Mouse (Mus musculus): ENCODE measurements around the gene Tnk1. TPM values are rescaled to one million over a fixed set of nuclear protein-coding genes. Genes with fewer than 3 reads are reported as not detected.

Gene Tnk1
- polyA plus RNA-seq (2015; fragmentation: Nextera tagmentation; extraction: Ambion mirVana) = 20.5 and 23.5 TPM in 2 replicates

DNA sequence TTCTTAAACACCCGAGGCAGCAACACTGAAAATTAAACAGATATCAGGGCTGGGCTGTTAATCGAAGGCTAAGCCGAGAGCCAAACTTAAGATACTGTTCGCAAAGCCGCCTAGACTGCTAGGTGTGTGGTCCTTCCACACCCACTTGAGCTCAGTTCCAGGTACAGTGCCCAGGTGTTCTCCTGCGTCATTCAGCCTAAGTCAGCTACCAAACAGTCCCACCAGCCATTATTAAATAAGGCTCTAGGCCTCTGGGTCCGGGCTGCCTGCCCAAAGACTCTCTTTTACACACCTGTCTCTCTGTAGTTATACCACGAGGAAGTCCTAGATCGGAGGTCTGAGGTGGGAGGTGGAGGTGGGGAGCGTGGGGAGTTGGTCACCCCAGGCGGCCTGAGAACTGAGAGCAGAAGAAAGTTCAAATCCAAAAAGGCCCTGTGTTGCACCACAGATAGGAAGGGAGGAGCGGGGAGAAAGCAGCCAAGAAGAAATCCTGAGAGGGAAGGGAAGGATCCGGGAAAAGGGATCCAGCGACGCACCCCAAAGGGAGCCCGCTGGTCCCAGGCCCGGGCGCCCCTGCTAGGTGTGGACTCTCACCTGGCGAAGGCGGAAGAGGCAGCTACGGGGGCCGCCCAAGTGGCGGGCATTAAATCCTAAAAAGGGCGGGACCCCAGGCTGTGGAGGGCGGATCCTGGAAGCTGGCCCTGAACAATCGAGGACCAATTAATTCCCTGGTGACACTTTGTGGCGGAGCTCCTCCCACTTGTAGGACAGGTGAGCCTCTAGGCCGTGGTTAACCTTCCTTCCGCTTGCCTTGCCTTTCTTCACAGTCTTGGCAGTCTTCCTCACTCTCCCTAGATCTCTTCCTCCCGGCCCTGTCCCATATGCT lies at the start of gene Tnk1:
Tnk1 (minus strand) TSS at position 618 of the 886 bp plus-strand sequence.
- Histone ChIP-seq H3K27me3 (replicated peaks; ENCODE audit: control insufficient read depth, insufficient read depth, low read length) (no peaks in the 10 kb centered on the region), H3K9ac (ENCODE audit: low read depth, low read length) (peak within 1 kb of the TSS; percentile 74), H3K27ac (ENCODE audit: low read length) (peak within 1 kb of the TSS; percentile 82), H3K4me3 (ENCODE audit: low read length) (peak within 1 kb of the TSS; percentile 51), H3K9me3 (ENCODE audit: control insufficient read depth, low read length) (no peaks in the 10 kb centered on the region), H3K4me1 (ENCODE audit: control insufficient read depth, insufficient read depth, low read length) (peaks cover 5% of the 10 kb centered on the region; the same call in 1 of the 2 replicates), H3K36me3 (ENCODE audit: control insufficient read depth, insufficient read depth, low read length) (no peaks in the 10 kb centered on the region), H3K4me2 (ENCODE audit: low read depth, low read length) (peak within 1 kb of the TSS; percentile 28)
- peak; percentile 95 for ATAC-seq
- 18% methylated on average over 30 of the region's 30 CpGs for WGBS

DNA sequence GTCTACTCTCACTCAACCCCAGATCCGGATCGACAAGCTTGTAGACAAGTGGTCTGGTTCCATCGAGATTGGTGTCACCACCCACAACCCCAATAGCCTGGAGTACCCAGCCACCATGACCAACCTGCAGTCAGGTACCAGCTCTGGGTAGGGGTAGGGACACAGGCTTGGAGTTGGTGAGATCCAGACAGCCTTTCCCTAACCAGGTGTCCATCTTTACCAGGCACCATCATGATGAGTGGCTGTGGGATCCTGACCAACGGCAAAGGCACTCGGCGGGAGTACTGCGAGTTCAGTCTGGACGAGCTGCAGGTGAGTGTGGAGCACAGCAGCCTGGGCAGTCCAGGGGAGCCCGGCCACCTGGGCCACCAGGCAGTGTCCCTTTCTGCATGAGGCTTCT lies 45.8 kb upstream of the Tnk1 start:
- H3K4me3 ChIP-seq (ENCODE audit: low read length) = no peak overlapping the region
- peaks cover 41% of the 10 kb centered on the region for H3K36me3 ChIP-seq (ENCODE audit: control insufficient read depth, insufficient read depth, low read length)
- 97% methylated on average over 9 of the region's 9 CpGs for WGBS
- no peak overlapping the region for H3K27ac ChIP-seq (ENCODE audit: low read length)
- peaks cover 11% of the 10 kb centered on the region; the same call in 1 of the 2 replicates for H3K4me1 ChIP-seq (ENCODE audit: control insufficient read depth, insufficient read depth, low read length)
- H3K9me3 ChIP-seq (ENCODE audit: control insufficient read depth, low read length) = no peaks in the 10 kb centered on the region
- no peaks in the 10 kb centered on the region for H3K27me3 ChIP-seq (replicated peaks; ENCODE audit: control insufficient read depth, insufficient read depth, low read length)
- ATAC-seq = no peak
- H3K4me2 ChIP-seq (ENCODE audit: low read depth, low read length) = no peak overlapping the region
- H3K9ac ChIP-seq (ENCODE audit: low read depth, low read length) = no peak overlapping the region

DNA sequence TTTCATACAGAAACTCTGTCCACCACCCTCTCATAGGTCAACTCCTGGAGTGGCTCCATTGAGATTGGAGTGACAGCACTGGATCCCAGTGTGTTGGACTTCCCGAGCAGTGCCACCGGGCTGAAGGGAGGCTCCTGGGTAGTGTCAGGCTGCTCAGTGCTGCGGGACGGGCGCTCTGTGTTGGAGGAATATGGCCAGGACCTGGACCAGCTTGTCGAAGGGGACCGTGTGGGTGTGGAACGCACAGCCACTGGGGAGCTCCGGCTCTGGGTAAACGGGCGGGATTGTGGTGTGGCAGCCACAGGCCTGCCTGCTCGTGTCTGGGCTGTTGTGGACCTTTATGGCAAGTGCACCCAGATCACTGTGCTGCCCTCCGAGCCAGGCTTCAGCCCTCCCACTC lies 44.4 kb upstream of the Tnk1 start:
- Histone ChIP-seq H3K4me3 (ENCODE audit: low read length) (peak overlapping the region; percentile 82), H3K4me2 (ENCODE audit: low read depth, low read length) (peak overlapping the region; percentile 96), H3K9ac (ENCODE audit: low read depth, low read length) (peak overlapping the region; percentile 96; the same call in 1 of the 2 replicates)

DNA sequence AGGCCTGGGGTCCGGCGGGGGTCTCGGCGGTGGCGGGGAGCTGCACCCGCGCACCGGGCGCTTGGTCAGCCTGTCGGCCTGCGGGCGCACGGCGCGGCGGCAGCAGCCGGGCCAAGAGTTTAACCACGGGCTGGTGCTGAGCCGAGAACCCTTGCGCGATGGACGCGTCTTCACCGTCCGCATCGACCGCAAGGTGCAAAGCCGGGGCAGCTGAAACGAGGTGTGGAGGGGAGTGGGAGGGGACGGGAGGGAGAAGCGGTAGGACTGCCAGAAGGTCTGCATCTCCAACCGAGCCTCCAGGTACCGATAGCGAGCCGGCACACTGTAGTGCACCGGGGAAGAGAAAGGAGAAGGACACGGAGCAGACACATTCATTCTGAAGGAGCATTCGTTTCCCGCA lies 43.5 kb upstream of the Tnk1 start:
- Histone ChIP-seq H3K9me3 (ENCODE audit: control insufficient read depth, low read length) (no peaks in the 10 kb centered on the region), H3K4me2 (ENCODE audit: low read depth, low read length) (peak overlapping the region; percentile 96), H3K36me3 (ENCODE audit: control insufficient read depth, insufficient read depth, low read length) (peaks cover 23% of the 10 kb centered on the region), H3K27ac (ENCODE audit: low read length) (peak overlapping the region; percentile 96), H3K9ac (ENCODE audit: low read depth, low read length) (peak overlapping the region; percentile 96), H3K4me1 (ENCODE audit: control insufficient read depth, insufficient read depth, low read length) (peaks cover 11% of the 10 kb centered on the region; the same call in 1 of the 2 replicates), H3K4me3 (ENCODE audit: low read length) (peak overlapping the region; percentile 82), H3K27me3 (replicated peaks; ENCODE audit: control insufficient read depth, insufficient read depth, low read length) (no peaks in the 10 kb centered on the region)
- WGBS = under 1% methylated on average over 34 of the region's 39 CpGs
- ATAC-seq = no peak; the same call in 1 of the 2 replicates

More for the DNA sequence above, 44.4 kb upstream of the Tnk1 start:
- no peaks in the 10 kb centered on the region for H3K9me3 ChIP-seq (ENCODE audit: control insufficient read depth, low read length)
- ATAC-seq = no peak
- no peak overlapping the region for H3K27ac ChIP-seq (ENCODE audit: low read length)
- H3K27me3 ChIP-seq (replicated peaks; ENCODE audit: control insufficient read depth, insufficient read depth, low read length) = no peaks in the 10 kb centered on the region
- WGBS = 81% methylated on average over 13 of the region's 13 CpGs
- peaks cover 31% of the 10 kb centered on the region for H3K36me3 ChIP-seq (ENCODE audit: control insufficient read depth, insufficient read depth, low read length)
- H3K4me1 ChIP-seq (ENCODE audit: control insufficient read depth, insufficient read depth, low read length) = peaks cover 11% of the 10 kb centered on the region; the same call in 1 of the 2 replicates

DNA sequence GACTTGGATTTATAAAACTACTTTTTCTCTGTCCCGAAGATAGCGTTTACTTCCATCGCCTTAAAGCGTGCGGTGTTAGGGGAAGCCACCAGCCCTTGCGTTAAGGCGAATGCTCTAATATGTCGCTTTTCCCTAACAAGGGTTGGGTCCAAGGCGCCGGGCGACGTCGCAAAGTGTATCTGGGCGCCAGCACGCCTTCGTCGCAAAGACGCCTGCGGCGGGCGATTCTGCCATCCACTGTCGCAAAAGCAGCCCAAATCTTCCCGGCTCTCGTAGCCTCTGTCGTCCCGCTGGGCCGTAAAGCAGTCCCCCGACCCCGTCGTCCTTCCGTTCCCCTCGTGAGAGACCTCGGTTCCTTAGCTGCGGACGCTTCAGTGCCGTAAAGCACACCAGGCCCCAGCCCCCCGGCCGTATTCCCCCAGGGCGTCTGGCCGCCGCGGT lies 42.9 kb upstream of the Tnk1 start:
- H3K9ac ChIP-seq (ENCODE audit: low read depth, low read length) = peak overlapping the region; percentile 96
- peak overlapping the region; percentile 96 for H3K4me2 ChIP-seq (ENCODE audit: low read depth, low read length)
- H3K27me3 ChIP-seq (replicated peaks; ENCODE audit: control insufficient read depth, insufficient read depth, low read length) = no peaks in the 10 kb centered on the region
- H3K4me3 ChIP-seq (ENCODE audit: low read length) = peak overlapping the region; percentile 82
- H3K9me3 ChIP-seq (ENCODE audit: control insufficient read depth, low read length) = no peaks in the 10 kb centered on the region
- peaks cover 11% of the 10 kb centered on the region; the same call in 1 of the 2 replicates for H3K4me1 ChIP-seq (ENCODE audit: control insufficient read depth, insufficient read depth, low read length)
- under 1% methylated on average over 42 of the region's 42 CpGs for WGBS
- peaks cover 18% of the 10 kb centered on the region for H3K36me3 ChIP-seq (ENCODE audit: control insufficient read depth, insufficient read depth, low read length)
- peak overlapping the region; percentile 96 for H3K27ac ChIP-seq (ENCODE audit: low read length)
- ATAC-seq = peak; percentile 76

DNA sequence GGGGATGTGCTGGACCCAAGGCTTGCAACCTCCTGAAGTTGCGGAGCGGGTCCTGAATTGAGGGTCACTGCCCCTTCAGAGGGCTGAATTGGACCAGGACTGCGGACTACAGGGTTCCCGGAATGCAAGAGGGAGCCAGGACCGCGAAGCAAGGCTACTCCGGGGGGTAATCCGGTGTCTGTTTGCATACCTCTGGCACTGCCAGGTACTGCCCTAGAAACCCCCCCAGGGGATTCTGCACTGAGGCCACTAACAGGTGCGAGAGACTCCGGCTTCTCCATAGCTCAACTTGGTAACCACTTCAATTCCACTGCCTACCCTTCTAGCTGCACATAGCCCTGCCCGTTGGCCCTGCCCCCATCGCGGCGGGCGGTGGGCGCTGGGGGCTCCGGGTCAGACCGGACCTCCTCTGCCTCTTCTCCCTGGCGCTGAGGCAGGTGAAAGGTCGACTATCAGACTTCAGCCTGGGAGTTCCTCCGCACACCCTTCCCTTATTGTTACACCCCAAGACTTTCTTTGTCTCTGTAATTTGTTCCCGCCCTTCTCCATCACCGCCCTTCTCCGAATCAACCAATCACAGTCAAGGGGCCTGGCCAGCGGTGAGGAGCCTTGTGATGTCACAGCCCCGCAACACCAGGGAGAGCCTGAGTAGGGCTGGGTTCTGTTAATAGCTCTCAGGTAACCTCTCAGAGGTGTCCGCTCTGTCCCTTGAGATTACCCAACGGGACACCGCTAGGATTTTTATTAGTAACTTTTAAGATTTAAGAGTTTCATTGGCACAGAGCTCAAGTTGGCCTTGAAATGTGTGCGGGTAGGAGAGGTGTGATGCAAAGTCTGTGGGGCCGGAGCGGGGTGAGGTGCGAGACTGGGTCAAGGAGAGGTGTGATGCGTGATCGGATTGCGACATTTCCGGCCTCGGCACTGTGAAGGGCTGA lies 42.2 kb upstream of the Tnk1 start, which contains the start of the genes 2810408A11Rik and Neurl4:
2810408A11Rik (minus strand) TSS at position 517 of the 935 bp plus-strand sequence.
Neurl4 (plus strand) TSS at position 602 of the 935 bp plus-strand sequence.
- Histone ChIP-seq H3K27me3 (replicated peaks; ENCODE audit: control insufficient read depth, insufficient read depth, low read length) (no peaks in the 10 kb centered on the region), H3K36me3 (ENCODE audit: control insufficient read depth, insufficient read depth, low read length) (peaks cover 11% of the 10 kb centered on the region), H3K9me3 (ENCODE audit: control insufficient read depth, low read length) (no peaks in the 10 kb centered on the region), H3K27ac (ENCODE audit: low read length) (peak within 1 kb of the TSS; percentile 96), H3K4me3 (ENCODE audit: low read length) (peak within 1 kb of the TSS; percentile 82), H3K9ac (ENCODE audit: low read depth, low read length) (peak within 1 kb of the TSS; percentile 96), H3K4me1 (ENCODE audit: control insufficient read depth, insufficient read depth, low read length) (peaks cover 11% of the 10 kb centered on the region; the same call in 1 of the 2 replicates), H3K4me2 (ENCODE audit: low read depth, low read length) (peak within 1 kb of the TSS; percentile 96)
- WGBS = under 1% methylated on average over 38 of the region's 38 CpGs
- ATAC-seq = peak; percentile 96

DNA sequence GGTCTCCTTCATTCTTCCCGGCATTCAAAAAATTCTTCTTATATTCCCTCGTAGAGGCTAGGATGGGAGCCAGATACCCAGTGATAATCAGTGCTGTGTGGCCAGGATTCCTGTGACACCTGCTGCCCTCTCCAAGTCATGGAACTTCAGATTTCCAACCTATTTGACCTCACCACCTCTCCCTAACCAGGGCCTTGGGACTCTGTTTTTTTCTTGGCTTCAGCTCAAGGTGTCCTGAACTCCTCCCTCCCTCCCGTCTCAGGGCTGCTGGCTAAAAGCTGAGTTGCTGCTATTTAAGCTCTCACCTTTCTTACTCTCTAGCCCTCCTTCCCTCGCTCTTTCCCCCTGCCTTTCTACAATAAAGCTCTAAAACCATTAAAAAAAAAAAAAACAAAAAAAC lies 41.3 kb upstream of the Tnk1 start:
- H3K9ac ChIP-seq (ENCODE audit: low read depth, low read length) = peak overlapping the region; percentile 96
- H3K27me3 ChIP-seq (replicated peaks; ENCODE audit: control insufficient read depth, insufficient read depth, low read length) = no peaks in the 10 kb centered on the region
- H3K9me3 ChIP-seq (ENCODE audit: control insufficient read depth, low read length) = no peaks in the 10 kb centered on the region
- ATAC-seq = no peak
- no peak overlapping the region for H3K27ac ChIP-seq (ENCODE audit: low read length)
- WGBS = 20% methylated on average over 4 of the region's 4 CpGs
- peaks cover 11% of the 10 kb centered on the region; the same call in 1 of the 2 replicates for H3K4me1 ChIP-seq (ENCODE audit: control insufficient read depth, insufficient read depth, low read length)
- H3K4me3 ChIP-seq (ENCODE audit: low read length) = peak overlapping the region; percentile 82
- peaks cover 10% of the 10 kb centered on the region; the same call in 1 of the 2 replicates for H3K36me3 ChIP-seq (ENCODE audit: control insufficient read depth, insufficient read depth, low read length)
- H3K4me2 ChIP-seq (ENCODE audit: low read depth, low read length) = peak overlapping the region; percentile 96

DNA sequence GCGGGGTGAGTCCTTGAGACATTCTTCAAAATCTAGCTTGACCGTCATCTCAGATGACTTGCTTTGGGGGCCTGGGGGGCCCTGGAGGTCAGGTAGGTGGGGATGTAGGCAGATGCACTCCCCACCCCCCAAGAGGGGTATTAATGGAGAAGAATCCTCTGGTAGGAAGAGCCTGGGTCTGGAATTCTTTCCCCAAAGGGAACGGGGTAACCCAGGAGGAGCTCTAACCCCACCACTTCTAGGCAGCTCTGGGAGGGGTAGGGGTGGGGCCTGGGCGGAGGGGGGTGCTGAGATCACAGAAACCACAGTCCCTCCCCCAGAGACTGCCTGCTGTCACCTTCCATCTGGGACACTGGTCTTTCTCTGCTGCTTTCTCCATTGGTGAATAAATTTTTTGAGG lies 36.8 kb upstream of the Tnk1 start, which contains the start of gene Acap1:
Acap1 (minus strand) TSS at position 249 of the 400 bp plus-strand sequence.
- H3K9me3 ChIP-seq (ENCODE audit: control insufficient read depth, low read length) = no peaks in the 10 kb centered on the region
- WGBS = 71% methylated on average over 4 of the region's 4 CpGs
- H3K4me3 ChIP-seq (ENCODE audit: low read length) = no peak within 1 kb of the TSS
- no peak within 1 kb of the TSS for H3K27ac ChIP-seq (ENCODE audit: low read length)
- no peaks in the 10 kb centered on the region for H3K36me3 ChIP-seq (ENCODE audit: control insufficient read depth, insufficient read depth, low read length)
- no peak for ATAC-seq
- H3K4me2 ChIP-seq (ENCODE audit: low read depth, low read length) = no peak within 1 kb of the TSS
- no peaks in the 10 kb centered on the region for H3K27me3 ChIP-seq (replicated peaks; ENCODE audit: control insufficient read depth, insufficient read depth, low read length)
- H3K4me1 ChIP-seq (ENCODE audit: control insufficient read depth, insufficient read depth, low read length) = 0 out of 2 replicates have a peak, but pooled peaks cover 3% of the 10 kb centered on the region
- no peak within 1 kb of the TSS for H3K9ac ChIP-seq (ENCODE audit: low read depth, low read length)

All from intestine, embryonic 16.5 days (tissue).